Mouse (Mus musculus): ENCODE measurements around the gene Mfsd14a.

- TF ChIP-seq CEBPB (IDR thresholded peaks at IDR 0.05; ENCODE audit: insufficient read depth, poor library complexity, severe bottlenecking) (no peak), TCF12 (IDR thresholded peaks at IDR 0.05; ENCODE audit: insufficient read depth, poor library complexity, severe bottlenecking) (no peak)
Observed at GRCm38 (mm10) chr3:116594076-116594727, 68.3 kb downstream of the Mfsd14a start.

All from myocyte (in vitro differentiated cells).